Mouse (Mus musculus) forebrain, postnatal 0 days (tissue): Measurements from ENCODE around the gene Isg20l2. TPM values are rescaled to one million over a fixed set of nuclear protein-coding genes. Genes with fewer than 3 reads are reported as not detected.

Experiments used
- ATAC-seq: fragments of 200-750 bp; cut with Nextera tagmentation; 2 replicates; pipeline ENCODE4 v1.8.0; 2017; ENCODE audit warnings: mild to moderate bottlenecking, moderate library complexity
- DNase-seq: peaks from one replicate; pipeline ENCODE4 v3.0.0-alpha.2; 2015
- H3K27ac ChIP-seq: fragments of 300-500 bp; sonication (generic); 2 replicates; pipeline ENCODE4 v1.5.1; 2014; ENCODE audit warnings: low read depth, mild to moderate bottlenecking, antibody characterized with exemption, low read length, moderate library complexity, mixed read lengths
- H3K27me3 ChIP-seq: fragments of 300-500 bp; sonication (generic); 2 replicates; pipeline ENCODE4 v1.6.1; 2014; ENCODE audit warnings: mild to moderate bottlenecking, low read length, mixed read lengths; ENCODE audit not compliant: insufficient read depth
- H3K36me3 ChIP-seq: fragments of 300-500 bp; sonication (generic); 2 replicates; pipeline ENCODE4 v1.6.1; 2014; ENCODE audit warnings: mild to moderate bottlenecking, moderate library complexity; ENCODE audit not compliant: insufficient read depth
- H3K4me1 ChIP-seq: fragments of 300-500 bp; sonication (generic); 2 replicates; pipeline ENCODE4 v1.6.1; 2014; ENCODE audit warnings: antibody characterized with exemption; ENCODE audit not compliant: insufficient read depth
- H3K4me2 ChIP-seq: fragments of 300-500 bp; sonication (generic); 2 replicates; pipeline ENCODE4 v1.6.1; 2014; ENCODE audit warnings: low read depth, mild to moderate bottlenecking, moderate library complexity
- H3K4me3 ChIP-seq: fragments of 300-500 bp; sonication (generic); 2 replicates; pipeline ENCODE4 v1.5.1; 2014; ENCODE audit warnings: low read depth, low read length, mixed read lengths
- H3K9ac ChIP-seq: fragments of 300-500 bp; sonication (generic); 2 replicates; pipeline ENCODE4 v1.6.1; 2014; ENCODE audit warnings: mild to moderate bottlenecking
- H3K9me3 ChIP-seq: fragments of 300-500 bp; sonication (generic); 2 replicates; pipeline ENCODE4 v1.6.1; 2016; ENCODE audit warnings: low read length
- CTCF ChIP-seq: sonication (generic); IDR thresholded peaks from 2 replicates; pipeline ENCODE4 v1.5.1; 2016; ENCODE audit warnings: antibody characterized with exemption, control low read depth, low read depth
- WGBS: fragments of 180-500 bp; shearing (Covaris S2); extraction: QIAGEN DNeasy Blood & Tissue Kit; methylation state at CpG from one replicate; pipeline ENCODE4 v1.1.7; 2014; 5-methylcytosine and 5-hydroxymethylcytosine counted together
- polyA plus RNA-seq: library from polyadenylated mRNA; unstranded; fragments of >200 nt; fragmentation: Nextera tagmentation; extraction: Ambion mirVana; gene quantifications from 2 replicates; pipeline ENCODE4 v1.2.1, GENCODE M21; 2015
- total RNA-seq: library from RNA; depleted of rRNA; stranded (reverse); fragments of >200 nt; gene quantifications from 2 replicates; pipeline ENCODE4 v1.2.3, GENCODE M21; 2014; rRNA removed

The Isg20l2 gene
- total and polyA plus RNA-seq, 2 experiments from 2014 or later, result 19.3 to 31.9 TPM

DNA sequence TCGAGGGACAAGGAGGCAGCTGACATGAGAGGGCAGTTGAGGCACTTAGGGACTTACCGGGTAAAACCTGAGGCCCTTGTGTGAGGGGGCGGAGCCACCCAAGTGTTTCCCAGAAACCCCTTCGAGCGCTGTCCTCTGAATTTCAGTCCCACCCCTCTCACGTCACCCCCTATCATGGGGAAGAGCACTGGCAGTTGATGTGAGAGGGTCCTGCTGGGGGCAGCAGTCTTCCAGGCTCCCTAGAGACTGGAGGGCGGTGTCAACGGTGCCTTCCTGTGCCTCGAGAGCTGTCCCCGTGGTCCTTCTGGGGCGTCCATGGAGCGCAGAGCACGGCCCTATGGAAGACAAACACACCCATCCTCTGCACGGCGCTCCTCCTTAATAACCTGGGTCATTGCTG is 57.5 kb downstream of the Isg20l2 start:
- DNase-seq (peak; percentile 89), ATAC-seq (peak; percentile 87)
- H3K36me3 ChIP-seq, result no peaks in the 10 kb centered on the region
- peak; percentile 44; the same call in 1 of the 2 replicates for TF ChIP-seq CTCF
- 2% methylated on average over 15 of the region's 15 CpGs for WGBS
- peak overlapping the region; percentile 81 for H3K27ac ChIP-seq
- H3K4me3 ChIP-seq, result peak overlapping the region; percentile 38
- H3K9me3 ChIP-seq, result no peaks in the 10 kb centered on the region
- H3K27me3 ChIP-seq, result no peaks in the 10 kb centered on the region
- H3K4me1 ChIP-seq, result peaks cover 15% of the 10 kb centered on the region
- peak overlapping the region; percentile 59 for H3K9ac ChIP-seq
- H3K4me2 ChIP-seq, result peak overlapping the region; percentile 80

DNA sequence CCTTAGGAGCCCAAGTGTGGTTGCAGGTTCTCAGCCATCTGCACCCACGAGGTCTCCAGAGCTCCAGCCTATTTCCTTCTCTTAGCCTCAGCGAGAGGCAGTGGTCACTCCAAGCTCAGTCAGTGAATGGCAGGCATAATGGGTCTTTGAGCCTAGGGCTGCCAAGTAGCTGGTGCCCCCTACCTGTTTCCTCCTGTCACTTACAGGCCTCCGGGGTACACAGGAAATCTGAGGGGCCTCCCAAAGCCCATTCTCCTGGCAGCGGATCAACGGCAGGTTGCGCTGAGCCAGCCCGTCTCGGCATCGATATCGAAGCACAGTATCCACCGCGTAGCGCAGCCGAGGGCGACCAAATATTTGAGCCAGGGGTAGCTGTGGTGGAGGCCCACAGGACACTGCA is 58.0 kb downstream of the Isg20l2 start:
- Histone ChIP-seq H3K4me2 (peak overlapping the region; percentile 80), H3K4me1 (peaks cover 13% of the 10 kb centered on the region), H3K27me3 (0 out of 2 replicates have a peak, but pooled peaks cover under 1% of the 10 kb centered on the region), H3K36me3 (no peaks in the 10 kb centered on the region), H3K9ac (peak overlapping the region; percentile 59), H3K9me3 (no peaks in the 10 kb centered on the region), H3K4me3 (peak overlapping the region; percentile 38), H3K27ac (peak overlapping the region; percentile 81)
- no peak; the same call in 1 of the 2 replicates for TF ChIP-seq CTCF
- WGBS, result 5% methylated on average over 15 of the region's 15 CpGs
- DNase-seq, result no peak
- 0 out of 2 replicates have a peak, but pooled peaks have one; percentile 3 for ATAC-seq

DNA sequence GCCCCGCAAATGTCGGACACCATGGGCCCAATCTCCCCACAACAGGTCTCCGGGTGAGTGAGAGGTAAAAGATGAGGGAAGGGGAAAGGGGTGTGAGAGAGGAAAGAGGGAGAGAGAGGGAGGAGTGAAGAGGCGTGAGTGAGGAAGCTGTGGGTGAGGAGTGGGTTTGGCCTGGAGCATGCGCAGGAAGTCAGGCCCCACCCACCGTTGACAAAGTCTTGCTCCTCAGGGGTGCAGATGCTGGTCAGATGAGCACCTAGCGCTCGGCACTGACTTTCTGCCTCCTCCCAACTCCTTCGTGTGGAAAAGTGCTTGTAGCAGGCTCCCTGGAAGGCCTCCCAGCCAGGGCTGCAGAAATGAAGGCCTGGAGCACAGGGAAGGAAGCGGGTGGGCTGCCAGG is 59.8 kb downstream of the Isg20l2 start:
- H3K27me3 ChIP-seq, result peaks cover 13% of the 10 kb centered on the region
- H3K4me3 ChIP-seq, result no peak overlapping the region
- 39% methylated on average over 10 of the region's 10 CpGs for WGBS
- H3K4me1 ChIP-seq, result peaks cover 8% of the 10 kb centered on the region; the same call in 1 of the 2 replicates
- H3K27ac ChIP-seq, result no peak overlapping the region
- H3K9me3 ChIP-seq, result no peaks in the 10 kb centered on the region
- ATAC-seq (no peak), DNase-seq (no peak)
- no peak overlapping the region for H3K9ac ChIP-seq
- H3K36me3 ChIP-seq, result no peaks in the 10 kb centered on the region
- TF ChIP-seq CTCF, result no peak
- no peak overlapping the region for H3K4me2 ChIP-seq

Other genes starting within 250 kb of the Isg20l2 start
- 2.2 and 3.0 TPM in 2 replicates for gene Lrrc71, start 181.7 kb upstream of the Isg20l2 start, total RNA-seq
- gene Lrrc71, start 181.7 kb upstream of the Isg20l2 start, polyA plus RNA-seq, result 0.77 and 1.6 TPM in 2 replicates
- 1.5 and 2.2 TPM in 2 replicates for gene Ntrk1, start 135.2 kb upstream of the Isg20l2 start, total RNA-seq
- 1.7 and 2.9 TPM in 2 replicates for gene Ntrk1, start 135.2 kb upstream of the Isg20l2 start, polyA plus RNA-seq
- 0.54 and 8.7 TPM in 2 replicates for gene Insrr, start 133.4 kb upstream of the Isg20l2 start, total RNA-seq
- gene Insrr, start 133.4 kb upstream of the Isg20l2 start, polyA plus RNA-seq, result 0.23 TPM in 2 replicates
- 10.4 and 12.3 TPM in 2 replicates for gene Pear1, start 106.0 kb upstream of the Isg20l2 start, total RNA-seq
- gene Pear1, start 106.0 kb upstream of the Isg20l2 start, polyA plus RNA-seq, result 4.3 and 4.9 TPM in 2 replicates
- not detected in 2 replicates for gene Sh2d2a, start 83.6 kb upstream of the Isg20l2 start, total RNA-seq
- not detected in 2 replicates for gene Sh2d2a, start 83.6 kb upstream of the Isg20l2 start, polyA plus RNA-seq
- gene Prcc, start 44.7 kb upstream of the Isg20l2 start, total RNA-seq, result 74.2 and 77.1 TPM in 2 replicates
- gene Prcc, start 44.7 kb upstream of the Isg20l2 start, polyA plus RNA-seq, result 20.6 and 23.0 TPM in 2 replicates
- gene Hdgf, start 24.0 kb upstream of the Isg20l2 start, total RNA-seq, result 116 and 121 TPM in 2 replicates
- gene Hdgf, start 24.0 kb upstream of the Isg20l2 start, polyA plus RNA-seq, result 147 and 160 TPM in 2 replicates
- 47.0 and 68.4 TPM in 2 replicates for gene Mrpl24, start 10.8 kb upstream of the Isg20l2 start, total RNA-seq
- gene Mrpl24, start 10.8 kb upstream of the Isg20l2 start, polyA plus RNA-seq, result 43.4 and 45.7 TPM in 2 replicates
- 19.3 and 31.8 TPM in 2 replicates for gene Rrnad1, start 403 bp downstream of the Isg20l2 start, total RNA-seq
- gene Rrnad1, start 403 bp downstream of the Isg20l2 start, polyA plus RNA-seq, result 10.9 and 15.6 TPM in 2 replicates
- gene Crabp2, start 18.4 kb downstream of the Isg20l2 start, total RNA-seq, result 16.8 and 17.4 TPM in 2 replicates
- 24.7 and 28.1 TPM in 2 replicates for gene Crabp2, start 18.4 kb downstream of the Isg20l2 start, polyA plus RNA-seq
- gene Nes, start 40.8 kb downstream of the Isg20l2 start, total RNA-seq, result 32.4 and 39.2 TPM in 2 replicates
- gene Nes, start 40.8 kb downstream of the Isg20l2 start, polyA plus RNA-seq, result 14.5 and 17.9 TPM in 2 replicates
- 140 and 146 TPM in 2 replicates for gene Bcan, start 69.9 kb downstream of the Isg20l2 start, total RNA-seq
- 99.1 and 133 TPM in 2 replicates for gene Bcan, start 69.9 kb downstream of the Isg20l2 start, polyA plus RNA-seq
- gene Hapln2, start 97.3 kb downstream of the Isg20l2 start, total RNA-seq, result 0.38 and 0.92 TPM in 2 replicates
- gene Hapln2, start 97.3 kb downstream of the Isg20l2 start, polyA plus RNA-seq, result 0.31 and 0.69 TPM in 2 replicates
- gene Gpatch4, start 112.8 kb downstream of the Isg20l2 start, total RNA-seq, result 9.8 and 10.6 TPM in 2 replicates
- 34.6 and 35.5 TPM in 2 replicates for gene Gpatch4, start 112.8 kb downstream of the Isg20l2 start, polyA plus RNA-seq
- gene Naxe, start 128.2 kb downstream of the Isg20l2 start, total RNA-seq, result 78.9 and 81.6 TPM in 2 replicates
- gene Naxe, start 128.2 kb downstream of the Isg20l2 start, polyA plus RNA-seq, result 161 and 170 TPM in 2 replicates
- 0.05 and 0.08 TPM in 2 replicates for gene Ttc24, start 148.0 kb downstream of the Isg20l2 start, total RNA-seq
- gene Ttc24, start 148.0 kb downstream of the Isg20l2 start, polyA plus RNA-seq, result not detected in 2 replicates
- 3.1 and 6.8 TPM in 2 replicates for gene Iqgap3, start 151.7 kb downstream of the Isg20l2 start, total RNA-seq
- gene Iqgap3, start 151.7 kb downstream of the Isg20l2 start, polyA plus RNA-seq, result 1.6 and 2.0 TPM in 2 replicates
- gene Mef2d, start 212.1 kb downstream of the Isg20l2 start, total RNA-seq, result 45.0 and 53.0 TPM in 2 replicates
- 30.9 and 34.0 TPM in 2 replicates for gene Mef2d, start 212.1 kb downstream of the Isg20l2 start, polyA plus RNA-seq